ENCODE assay signal across 13 mouse cellular contexts in the genomic region with DNA sequence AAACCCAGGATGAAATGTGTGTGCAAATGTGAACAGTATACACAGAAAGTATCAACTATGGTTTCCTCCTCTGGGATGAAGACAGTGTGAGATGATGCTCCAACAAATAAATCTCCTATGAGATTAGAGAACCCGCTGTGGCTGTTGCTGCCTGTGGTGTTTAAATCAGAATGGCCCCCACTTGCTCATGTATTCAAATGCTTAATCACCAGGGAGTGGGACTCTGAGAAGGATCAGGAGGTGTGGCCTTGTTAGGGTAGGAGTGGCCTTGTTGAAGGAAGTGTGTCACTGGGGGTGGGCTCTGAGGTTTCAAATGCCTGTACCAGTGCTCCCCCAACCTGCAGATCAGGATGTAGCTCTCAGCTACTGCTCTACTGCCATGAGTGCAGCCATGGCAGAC.
"Had no signal": no experiment of that assay in that cellular context is flagged by ENCODE, and none has a peak within 500 bp of the region (broad histone marks: within the 10 kb centered on the region; RNA-seq: fewer than 3 reads in every experiment).

No protein-coding gene starts in this region.

- H3K9ac ChIP-seq: limb, embryonic 13.5 days; liver, embryonic 15.5 days had no signal

- DNase-seq: kidney, adult 8-10 months; kidney, postnatal 4 days; left cerebral cortex, postnatal 4 days; lung, adult 2 months; lung, postnatal 36 days; spleen, adult 18-20 months; thymus, adult 2 months; thymus, postnatal 25 days had no signal

- H3K4me3 ChIP-seq: layer of hippocampus, adult 2 months; limb, embryonic 13.5 days; liver, embryonic 15.5 days had no signal

- H3K4me2 ChIP-seq: limb, embryonic 13.5 days; liver, embryonic 15.5 days had no signal

- H3K9me3 ChIP-seq: limb, embryonic 13.5 days; liver, embryonic 15.5 days had no signal

- H3K4me1 ChIP-seq: liver, embryonic 15.5 days had no signal

- H3K27ac ChIP-seq: kidney, postnatal 0 days; layer of hippocampus, adult 2 months; limb, embryonic 13.5 days; liver, embryonic 15.5 days had no signal

- ATAC-seq: lung, postnatal 0 days had no signal

- H3K27me3 ChIP-seq: limb, embryonic 13.5 days; liver, embryonic 15.5 days had no signal

- H3K36me3 ChIP-seq: limb, embryonic 13.5 days; liver, embryonic 15.5 days had no signal
